Mouse (Mus musculus) CH12.LX (cell line): ENCODE measurements around the gene Cd3g.

ENCODE experiments used
- CTCF ChIP-seq, 2 experiments: IDR thresholded peaks in 1 of 2; conservative IDR thresholded peaks in 1 of 2; 2 replicates each; pipeline ENCODE4 v1.5.1; 2011 to 2012; ENCODE audit warnings: low read depth in 2 of 2, low read length in 2 of 2, improper control_type of control experiment in 1 of 2, inconsistent platforms in 1 of 2, mild to moderate bottlenecking in 1 of 2, moderate library complexity in 1 of 2
- EP300 ChIP-seq: IDR thresholded peaks from 2 replicates; pipeline ENCODE4 v1.6.1; 2011; ENCODE audit warnings: low read length, improper control_type of control experiment
- POLR2A ChIP-seq: IDR thresholded peaks from 2 replicates; pipeline ENCODE4 v1.6.1; 2011; ENCODE audit warnings: low read depth, mild to moderate bottlenecking, improper control_type of control experiment, low read length
- RCOR1 ChIP-seq: conservative IDR thresholded peaks from 2 replicates; pipeline ENCODE4 v1.6.1; 2012; ENCODE audit warnings: low read depth, mild to moderate bottlenecking, inconsistent platforms, low read length, improper control_type of control experiment

DNA sequence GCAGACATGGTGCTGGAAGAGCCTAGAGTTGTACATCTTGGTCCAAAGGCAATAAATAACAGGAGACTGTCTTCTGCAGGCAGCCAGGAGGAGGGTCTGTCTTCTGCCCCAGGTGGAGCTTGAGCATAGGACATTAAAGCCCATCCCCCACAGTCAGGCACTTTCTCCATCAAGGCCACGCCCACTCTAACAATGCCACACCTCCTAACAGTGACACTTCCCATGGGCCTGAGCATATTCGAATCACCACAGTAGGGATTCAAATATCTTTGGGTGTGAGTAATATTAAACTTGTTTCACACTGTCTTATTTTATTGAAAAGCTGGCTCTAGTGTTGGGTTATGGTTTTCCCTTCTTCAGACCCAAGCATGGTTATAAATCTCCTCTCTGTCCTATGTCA is 11.6 kb upstream of the Cd3g start:
- no peak for TF ChIP-seq EP300
- no peak for TF ChIP-seq CTCF (conservative IDR thresholded peaks at IDR 0.05 in 1 of 2, IDR thresholded peaks at IDR 0.05 in 1 of 2; ENCODE audit: low read depth in 2 of 2, low read length in 2 of 2)
- no peak for TF ChIP-seq POLR2A
- no peak for TF ChIP-seq RCOR1
